Mouse (Mus musculus): ENCODE results near the gene 4930556J24Rik.

GRCm38 (mm10) chr11:4005220-4005805 lies 28.7 kb upstream of the 4930556J24Rik start:
- TF ChIP-seq HCFC1 (IDR thresholded peaks at IDR 0.05; ENCODE audit: borderline replicate concordance, insufficient read depth, low read length) (no peak), ZC3H11A (IDR thresholded peaks at IDR 0.05; ENCODE audit: borderline replicate concordance, low read depth, low read length) (no peak), ZNF384 (IDR thresholded peaks at IDR 0.05; ENCODE audit: low read depth, low read length) (no peak)

Measured in ES-E14 (cell line).